Mouse (Mus musculus) heart, postnatal 0 days (tissue): ENCODE measurements around the gene T. TPM values are rescaled to one million over a fixed set of nuclear protein-coding genes. Genes with fewer than 3 reads are reported as not detected.

Source experiments
- ATAC-seq: fragments of 200-750 bp; cut with Nextera tagmentation; 2 replicates; pipeline ENCODE4 v1.8.0; 2017; ENCODE audit warnings: low read depth, moderate number of reproducible peaks, moderate library complexity; ENCODE audit not compliant: insufficient read depth
- DNase-seq: peaks from one replicate; pipeline ENCODE4 v3.0.0-alpha.2; 2016; ENCODE audit warnings: low spot score
- H3K27ac ChIP-seq: fragments of 300-500 bp; sonication (generic); 2 replicates; pipeline ENCODE4 v1.5.1; 2014; ENCODE audit warnings: low read depth, mild to moderate bottlenecking
- H3K27me3 ChIP-seq: fragments of 300-500 bp; sonication (generic); 2 replicates; pipeline ENCODE4 v1.6.1; 2014; ENCODE audit warnings: low read length, mixed read lengths; ENCODE audit not compliant: control insufficient read depth, insufficient read depth
- H3K36me3 ChIP-seq: fragments of 300-500 bp; sonication (generic); replicated peaks from 2 replicates; pipeline ENCODE4 v1.6.1; 2014; ENCODE audit warnings: low read length, mixed read lengths; ENCODE audit not compliant: control insufficient read depth, insufficient read depth
- H3K4me1 ChIP-seq: fragments of 300-500 bp; sonication (generic); 2 replicates; pipeline ENCODE4 v1.6.1; 2014; ENCODE audit warnings: antibody characterized with exemption; ENCODE audit not compliant: control insufficient read depth, insufficient read depth
- H3K4me2 ChIP-seq: fragments of 300-500 bp; sonication (generic); 2 replicates; pipeline ENCODE4 v1.6.1; 2014; ENCODE audit warnings: low read depth, mild to moderate bottlenecking, low read length, moderate library complexity
- H3K4me3 ChIP-seq: fragments of 300-500 bp; sonication (generic); 2 replicates; pipeline ENCODE4 v1.5.1; 2014; ENCODE audit warnings: low read depth, low read length
- H3K9ac ChIP-seq: fragments of 300-500 bp; sonication (generic); replicated peaks from 2 replicates; pipeline ENCODE4 v1.6.1; 2014; ENCODE audit warnings: low read depth, low read length, mixed read lengths
- H3K9me3 ChIP-seq: fragments of 300-500 bp; sonication (generic); replicated peaks from 2 replicates; pipeline ENCODE4 v1.6.1; 2016; ENCODE audit warnings: low read length; ENCODE audit not compliant: control insufficient read depth
- CTCF ChIP-seq: IDR thresholded peaks from 2 replicates; pipeline ENCODE4 v1.5.1; 2016; ENCODE audit warnings: antibody characterized with exemption, control low read depth, low read depth
- EP300 ChIP-seq: IDR thresholded peaks from 2 replicates; pipeline ENCODE4 v1.6.1; 2016; ENCODE audit warnings: antibody characterized with exemption, low read depth
- WGBS: fragments of 180-500 bp; shearing (Covaris S2); extraction: QIAGEN DNeasy Blood & Tissue Kit; methylation state at CpG from one replicate; pipeline ENCODE4 v1.1.7; 2014; 5-methylcytosine and 5-hydroxymethylcytosine counted together
- polyA plus RNA-seq: library from polyadenylated mRNA; unstranded; fragments of >200 nt; fragmentation: Nextera tagmentation; extraction: Ambion mirVana; gene quantifications from 2 replicates; pipeline ENCODE4 v1.2.1, GENCODE M21; 2015
- total RNA-seq: library from RNA; depleted of rRNA; stranded (reverse); fragments of >200 nt; gene quantifications from 2 replicates; pipeline ENCODE4 v1.2.3, GENCODE M21; 2014; ENCODE audit warnings: low replicate concordance

T gene
- total and polyA plus RNA-seq, 2 experiments from 2014 or later = 0.12 TPM; not detected in 1

- H3K27ac ChIP-seq = no peak overlapping the region
- TF ChIP-seq EP300 = no peak
- no peak for TF ChIP-seq CTCF
- H3K9ac ChIP-seq = no peak overlapping the region
- no peaks in the 10 kb centered on the region for H3K9me3 ChIP-seq
- H3K4me2 ChIP-seq = no peak overlapping the region
- peaks cover 17% of the 10 kb centered on the region for H3K27me3 ChIP-seq
- no peak for ATAC-seq
- H3K36me3 ChIP-seq = no peaks in the 10 kb centered on the region
- no peak overlapping the region for H3K4me3 ChIP-seq
- DNase-seq = no peak
- H3K4me1 ChIP-seq = no peaks in the 10 kb centered on the region
- WGBS = 82% methylated on average over 3 of the region's 3 CpGs
Observed at GRCm38 (mm10) chr17:8467771-8468170, 33.5 kb downstream of the T start.

GRCm38 (mm10) chr17:8468716-8469344 lies 34.6 kb downstream of the T start:
- H3K4me3 ChIP-seq = no peak overlapping the region
- peak; percentile 51 for DNase-seq
- ATAC-seq = peak; percentile 67; the same call in 1 of the 2 replicates
- H3K9me3 ChIP-seq = no peaks in the 10 kb centered on the region
- WGBS = 14% methylated on average over 19 of the region's 19 CpGs
- no peak overlapping the region for H3K4me2 ChIP-seq
- no peaks in the 10 kb centered on the region for H3K36me3 ChIP-seq
- no peak overlapping the region for H3K27ac ChIP-seq
- no peak for TF ChIP-seq EP300
- peak; percentile 91 for TF ChIP-seq CTCF
- H3K27me3 ChIP-seq = peaks cover 17% of the 10 kb centered on the region
- no peaks in the 10 kb centered on the region for H3K4me1 ChIP-seq
- H3K9ac ChIP-seq = no peak overlapping the region

GRCm38 (mm10) chr17:8478554-8478953 lies 44.3 kb downstream of the T start:
- no peak for TF ChIP-seq CTCF
- no peak for TF ChIP-seq EP300
- H3K27ac ChIP-seq = no peak overlapping the region
- no peak overlapping the region for H3K9ac ChIP-seq
- no peaks in the 10 kb centered on the region for H3K36me3 ChIP-seq
- no peaks in the 10 kb centered on the region for H3K9me3 ChIP-seq
- H3K4me3 ChIP-seq = no peak overlapping the region
- DNase-seq (no peak), ATAC-seq (no peak)
- no peak overlapping the region for H3K4me2 ChIP-seq
- 75% methylated on average over 3 of the region's 3 CpGs for WGBS
- H3K4me1 ChIP-seq = no peaks in the 10 kb centered on the region
- H3K27me3 ChIP-seq = no peaks in the 10 kb centered on the region

DNA sequence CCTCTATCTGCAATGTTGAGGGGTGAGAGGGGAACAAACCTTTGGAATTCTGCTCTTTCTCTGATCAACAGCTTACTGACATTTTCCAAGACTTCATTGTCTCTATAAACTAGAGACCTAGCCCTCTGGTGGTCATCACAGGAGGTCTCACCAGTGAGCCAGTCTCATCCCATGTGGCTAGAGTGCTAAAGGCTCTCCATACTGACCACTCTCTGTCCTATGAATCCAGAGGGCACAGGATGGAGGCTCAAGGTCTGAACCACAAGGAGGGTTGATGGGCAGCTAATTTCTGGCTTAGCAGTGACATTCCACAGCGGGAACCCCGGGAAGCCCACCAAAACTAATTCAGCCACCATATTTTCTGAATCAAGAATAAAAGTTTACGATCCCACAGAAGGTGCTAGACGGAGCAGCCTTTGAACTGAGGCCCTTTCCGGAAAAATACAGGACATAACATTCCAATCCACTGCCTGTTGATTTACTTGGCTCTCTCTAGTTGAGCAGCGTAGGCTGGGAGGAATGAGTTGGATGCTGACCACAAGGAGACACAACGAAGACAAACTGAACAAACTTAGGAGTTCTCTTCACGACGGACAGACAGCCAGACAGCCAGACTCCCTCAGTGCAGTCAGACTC lies 45.4 kb downstream of the T start:
- Histone ChIP-seq H3K4me3 (no peak overlapping the region), H3K27me3 (no peaks in the 10 kb centered on the region), H3K4me2 (no peak overlapping the region), H3K9me3 (no peaks in the 10 kb centered on the region), H3K9ac (no peak overlapping the region), H3K27ac (no peak overlapping the region), H3K4me1 (no peaks in the 10 kb centered on the region), H3K36me3 (no peaks in the 10 kb centered on the region)
- ATAC-seq (no peak), DNase-seq (no peak)
- 78% methylated on average over 9 of the region's 9 CpGs for WGBS
- TF ChIP-seq CTCF (no peak), EP300 (no peak)

GRCm38 (mm10) chr17:8481797-8482196 lies 47.6 kb downstream of the T start:
- Histone ChIP-seq H3K9ac (no peak overlapping the region), H3K9me3 (no peaks in the 10 kb centered on the region), H3K4me3 (no peak overlapping the region), H3K4me1 (no peaks in the 10 kb centered on the region), H3K4me2 (no peak overlapping the region), H3K36me3 (no peaks in the 10 kb centered on the region), H3K27me3 (no peaks in the 10 kb centered on the region), H3K27ac (no peak overlapping the region)
- ATAC-seq = no peak
- no peak for TF ChIP-seq CTCF
- TF ChIP-seq EP300 = no peak
- DNase-seq = no peak
- WGBS = 79% methylated on average over 10 of the region's 10 CpGs
